Mouse (Mus musculus): ENCODE data around the gene Rcl1. TPM values are rescaled to one million over a fixed set of nuclear protein-coding genes. Genes with fewer than 3 reads are reported as not detected.

Rcl1 gene
- 65.4 and 66.0 TPM in 2 replicates for polyA plus RNA-seq (2015; fragmentation: Nextera tagmentation; extraction: Ambion mirVana)

- no peaks in the 10 kb centered on the region for H3K36me3 ChIP-seq (ENCODE audit: insufficient read depth, low read length)
- peak within 1 kb of the TSS; percentile 75 for H3K4me2 ChIP-seq (replicated peaks; ENCODE audit: low read depth, low read length)
- peak within 1 kb of the TSS; percentile 72 for H3K27ac ChIP-seq (ENCODE audit: low read length)
- no peaks in the 10 kb centered on the region for H3K9me3 ChIP-seq (ENCODE audit: low read length)
- peaks cover 12% of the 10 kb centered on the region for H3K4me1 ChIP-seq (ENCODE audit: insufficient read depth, low read length)
- WGBS: under 1% methylated on average over 58 of the region's 58 CpGs
- H3K9ac ChIP-seq (replicated peaks; ENCODE audit: low read length): peak within 1 kb of the TSS; percentile 81
- peak within 1 kb of the TSS; percentile 87 for H3K4me3 ChIP-seq (ENCODE audit: low read length)
- peak; percentile 100 for ATAC-seq (ENCODE audit: low FRiP score, low TSS enrichment)
- no peaks in the 10 kb centered on the region for H3K27me3 ChIP-seq (ENCODE audit: insufficient read depth, low read length)
Observed at GRCm38 (mm10) chr19:29100874-29101542, at the start of gene Rcl1. Rcl1 (plus strand) TSS chr19:29101375.

DNA sequence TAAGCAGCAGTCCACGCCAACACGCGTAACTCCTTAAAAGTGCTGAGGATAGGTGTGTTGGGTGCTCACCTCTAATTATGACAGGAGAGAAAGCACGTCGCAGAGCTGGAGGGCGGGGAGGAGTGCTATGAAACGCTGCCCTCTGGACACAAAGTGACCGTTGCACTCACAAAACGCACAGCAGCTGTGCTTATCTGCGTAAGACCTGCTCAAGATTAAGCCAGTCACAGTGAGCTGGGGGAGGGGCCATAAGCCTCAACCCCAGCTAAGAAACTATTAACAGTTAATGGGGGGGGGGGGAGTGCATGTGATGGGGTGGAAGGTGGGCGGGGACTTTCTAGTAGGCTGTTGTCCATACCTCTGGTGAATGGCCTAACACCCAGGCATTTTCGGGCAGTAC lies 48.4 kb upstream of the Rcl1 start:
- no peaks in the 10 kb centered on the region for H3K36me3 ChIP-seq (ENCODE audit: insufficient read depth, low read length)
- no peak overlapping the region for H3K4me2 ChIP-seq (replicated peaks; ENCODE audit: low read depth, low read length)
- peaks cover 3% of the 10 kb centered on the region; the same call in 1 of the 2 replicates for H3K4me1 ChIP-seq (ENCODE audit: insufficient read depth, low read length)
- H3K9me3 ChIP-seq (ENCODE audit: low read length): no peaks in the 10 kb centered on the region
- H3K27me3 ChIP-seq (ENCODE audit: insufficient read depth, low read length): no peaks in the 10 kb centered on the region
- H3K4me3 ChIP-seq (ENCODE audit: low read length): no peak overlapping the region
- H3K9ac ChIP-seq (replicated peaks; ENCODE audit: low read length): no peak overlapping the region
- H3K27ac ChIP-seq (ENCODE audit: low read length): no peak overlapping the region
- 89% methylated on average over 12 of the region's 12 CpGs for WGBS
- ATAC-seq (ENCODE audit: low FRiP score, low TSS enrichment): no peak

- H3K36me3 ChIP-seq (ENCODE audit: insufficient read depth, low read length): no peaks in the 10 kb centered on the region
- no peak for ATAC-seq (ENCODE audit: low FRiP score, low TSS enrichment)
- WGBS: 70% methylated on average over 6 of the region's 6 CpGs
- no peak overlapping the region for H3K9ac ChIP-seq (replicated peaks; ENCODE audit: low read length)
- no peak overlapping the region for H3K4me3 ChIP-seq (ENCODE audit: low read length)
- H3K4me2 ChIP-seq (replicated peaks; ENCODE audit: low read depth, low read length): no peak overlapping the region
- no peaks in the 10 kb centered on the region for H3K9me3 ChIP-seq (ENCODE audit: low read length)
- no peak overlapping the region for H3K27ac ChIP-seq (ENCODE audit: low read length)
- no peaks in the 10 kb centered on the region for H3K4me1 ChIP-seq (ENCODE audit: insufficient read depth, low read length)
- H3K27me3 ChIP-seq (ENCODE audit: insufficient read depth, low read length): no peaks in the 10 kb centered on the region
Observed at GRCm38 (mm10) chr19:29054594-29054993, 46.6 kb upstream of the Rcl1 start.

DNA sequence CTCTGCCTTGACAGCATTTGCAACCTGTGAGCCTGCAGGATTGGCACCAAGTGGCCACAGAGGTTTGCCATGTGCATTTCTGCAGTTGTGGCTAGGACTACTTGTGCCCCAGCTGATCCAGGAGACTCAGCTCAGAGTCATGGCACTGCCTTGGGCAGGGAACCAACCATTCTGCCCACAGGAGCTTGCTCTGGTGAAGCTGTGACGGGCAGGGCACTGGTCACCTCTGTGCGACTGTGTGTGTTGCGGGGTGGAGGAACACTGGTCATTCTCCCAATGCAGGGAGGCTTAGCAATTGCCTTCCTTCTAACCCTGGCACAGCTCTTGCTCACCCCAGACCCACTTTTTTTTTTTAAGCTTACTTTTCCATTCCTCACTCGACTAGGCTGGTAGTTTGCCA lies 45.7 kb upstream of the Rcl1 start:
- Histone ChIP-seq H3K27ac (ENCODE audit: low read length) (no peak overlapping the region), H3K9ac (replicated peaks; ENCODE audit: low read length) (no peak overlapping the region), H3K4me3 (ENCODE audit: low read length) (no peak overlapping the region), H3K4me1 (ENCODE audit: insufficient read depth, low read length) (peaks cover 5% of the 10 kb centered on the region; the same call in 1 of the 2 replicates), H3K36me3 (ENCODE audit: insufficient read depth, low read length) (no peaks in the 10 kb centered on the region), H3K9me3 (ENCODE audit: low read length) (no peaks in the 10 kb centered on the region), H3K4me2 (replicated peaks; ENCODE audit: low read depth, low read length) (no peak overlapping the region), H3K27me3 (ENCODE audit: insufficient read depth, low read length) (no peaks in the 10 kb centered on the region)
- WGBS: 87% methylated on average over 4 of the region's 4 CpGs
- ATAC-seq (ENCODE audit: low FRiP score, low TSS enrichment): no peak

DNA sequence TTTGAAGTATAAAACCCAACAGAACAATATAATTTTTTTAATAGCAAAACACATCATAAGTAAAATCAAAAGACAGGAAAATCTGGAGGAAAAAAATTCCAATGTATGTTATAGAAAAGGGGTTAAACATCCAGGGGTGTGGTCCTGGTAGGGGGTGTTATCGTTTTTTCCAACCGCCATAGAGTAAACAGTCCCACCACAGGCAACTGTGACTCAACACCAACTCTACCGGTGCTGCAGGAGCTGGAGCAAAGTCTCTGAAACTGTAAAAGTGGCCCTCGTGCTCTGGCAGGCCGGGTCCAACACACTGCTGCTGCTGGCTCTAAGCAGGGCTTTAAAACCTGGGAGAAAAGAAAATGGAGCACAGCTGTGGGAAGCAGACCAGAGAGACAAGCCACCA lies 42.4 kb upstream of the Rcl1 start:
- H3K27me3 ChIP-seq (ENCODE audit: insufficient read depth, low read length): no peaks in the 10 kb centered on the region
- peaks cover 10% of the 10 kb centered on the region for H3K4me1 ChIP-seq (ENCODE audit: insufficient read depth, low read length)
- no peak overlapping the region for H3K4me3 ChIP-seq (ENCODE audit: low read length)
- no peaks in the 10 kb centered on the region for H3K36me3 ChIP-seq (ENCODE audit: insufficient read depth, low read length)
- H3K9ac ChIP-seq (replicated peaks; ENCODE audit: low read length): no peak overlapping the region
- ATAC-seq (ENCODE audit: low FRiP score, low TSS enrichment): no peak
- H3K27ac ChIP-seq (ENCODE audit: low read length): no peak overlapping the region
- H3K4me2 ChIP-seq (replicated peaks; ENCODE audit: low read depth, low read length): no peak overlapping the region
- WGBS: 83% methylated on average over 5 of the region's 5 CpGs
- H3K9me3 ChIP-seq (ENCODE audit: low read length): no peaks in the 10 kb centered on the region

GRCm38 (mm10) chr19:29059688-29060087 lies 41.5 kb upstream of the Rcl1 start:
- no peak overlapping the region for H3K27ac ChIP-seq (ENCODE audit: low read length)
- ATAC-seq (ENCODE audit: low FRiP score, low TSS enrichment): no peak
- H3K36me3 ChIP-seq (ENCODE audit: insufficient read depth, low read length): no peaks in the 10 kb centered on the region
- H3K27me3 ChIP-seq (ENCODE audit: insufficient read depth, low read length): no peaks in the 10 kb centered on the region
- WGBS: 83% methylated on average over 2 of the region's 2 CpGs
- no peak overlapping the region for H3K9ac ChIP-seq (replicated peaks; ENCODE audit: low read length)
- H3K4me2 ChIP-seq (replicated peaks; ENCODE audit: low read depth, low read length): no peak overlapping the region
- no peaks in the 10 kb centered on the region for H3K9me3 ChIP-seq (ENCODE audit: low read length)
- no peak overlapping the region for H3K4me3 ChIP-seq (ENCODE audit: low read length)
- H3K4me1 ChIP-seq (ENCODE audit: insufficient read depth, low read length): peaks cover 13% of the 10 kb centered on the region

DNA sequence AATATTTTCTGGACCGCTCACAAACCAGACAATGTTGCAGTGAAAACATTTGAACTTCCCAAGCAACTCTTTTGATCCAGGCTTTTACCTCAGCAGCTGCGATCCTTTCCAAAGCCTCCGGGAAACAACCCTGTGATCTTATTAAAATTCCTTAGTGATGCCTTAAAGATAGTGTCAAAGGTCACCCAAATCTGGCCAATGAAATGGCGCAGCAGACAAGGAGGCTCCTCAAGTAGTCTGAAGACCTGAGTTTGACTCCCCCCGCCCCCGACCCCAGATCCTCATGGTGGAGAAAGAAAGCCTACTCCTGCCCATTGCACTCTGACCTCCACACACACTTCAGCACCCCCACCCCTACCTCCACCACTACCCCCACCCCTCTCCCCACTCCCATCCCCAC lies 40.9 kb upstream of the Rcl1 start:
- Histone ChIP-seq H3K9me3 (ENCODE audit: low read length) (no peaks in the 10 kb centered on the region), H3K27ac (ENCODE audit: low read length) (no peak overlapping the region), H3K9ac (replicated peaks; ENCODE audit: low read length) (no peak overlapping the region), H3K4me2 (replicated peaks; ENCODE audit: low read depth, low read length) (no peak overlapping the region), H3K4me1 (ENCODE audit: insufficient read depth, low read length) (peaks cover 13% of the 10 kb centered on the region), H3K27me3 (ENCODE audit: insufficient read depth, low read length) (no peaks in the 10 kb centered on the region), H3K36me3 (ENCODE audit: insufficient read depth, low read length) (no peaks in the 10 kb centered on the region), H3K4me3 (ENCODE audit: low read length) (no peak overlapping the region)
- WGBS: 25% methylated on average over 6 of the region's 6 CpGs
- ATAC-seq (ENCODE audit: low FRiP score, low TSS enrichment): no peak

DNA sequence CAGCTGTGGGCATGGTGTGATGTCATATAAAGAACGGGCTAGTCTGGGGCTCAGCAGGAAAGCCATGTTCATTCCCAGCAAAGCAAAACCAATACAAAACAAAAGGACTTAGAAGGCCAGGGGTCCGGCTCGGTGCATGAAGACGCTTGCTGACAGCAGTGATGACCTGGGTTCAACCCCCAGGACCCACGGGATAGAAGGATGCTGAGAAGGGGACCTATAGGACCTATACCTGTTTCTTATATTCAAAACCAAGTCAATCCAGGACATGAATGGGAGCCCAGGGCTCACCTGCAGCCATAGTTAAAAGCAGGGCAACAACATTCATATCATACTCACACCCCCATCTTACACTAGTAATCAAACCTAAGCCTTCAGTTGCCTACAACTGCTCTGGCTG lies 38.2 kb upstream of the Rcl1 start:
- ATAC-seq (ENCODE audit: low FRiP score, low TSS enrichment): no peak
- H3K27me3 ChIP-seq (ENCODE audit: insufficient read depth, low read length): no peaks in the 10 kb centered on the region
- WGBS: 92% methylated on average over 5 of the region's 5 CpGs
- H3K9me3 ChIP-seq (ENCODE audit: low read length): no peaks in the 10 kb centered on the region
- H3K27ac ChIP-seq (ENCODE audit: low read length): no peak overlapping the region
- no peaks in the 10 kb centered on the region for H3K36me3 ChIP-seq (ENCODE audit: insufficient read depth, low read length)
- H3K9ac ChIP-seq (replicated peaks; ENCODE audit: low read length): no peak overlapping the region
- no peak overlapping the region for H3K4me2 ChIP-seq (replicated peaks; ENCODE audit: low read depth, low read length)
- peaks cover 21% of the 10 kb centered on the region for H3K4me1 ChIP-seq (ENCODE audit: insufficient read depth, low read length)
- H3K4me3 ChIP-seq (ENCODE audit: low read length): no peak overlapping the region

GRCm38 (mm10) chr19:29063577-29064363 lies 37.4 kb upstream of the Rcl1 start:
- Histone ChIP-seq H3K9me3 (ENCODE audit: low read length) (no peaks in the 10 kb centered on the region), H3K9ac (replicated peaks; ENCODE audit: low read length) (peak overlapping the region; percentile 60; the same call in 1 of the 2 replicates), H3K27ac (ENCODE audit: low read length) (no peak overlapping the region), H3K27me3 (ENCODE audit: insufficient read depth, low read length) (no peaks in the 10 kb centered on the region), H3K4me3 (ENCODE audit: low read length) (peak overlapping the region; percentile 31), H3K4me2 (replicated peaks; ENCODE audit: low read depth, low read length) (peak overlapping the region; percentile 46), H3K4me1 (ENCODE audit: insufficient read depth, low read length) (peaks cover 21% of the 10 kb centered on the region), H3K36me3 (ENCODE audit: insufficient read depth, low read length) (no peaks in the 10 kb centered on the region)
- ATAC-seq (ENCODE audit: low FRiP score, low TSS enrichment): peak; percentile 83; the same call in 1 of the 2 replicates
- WGBS: 15% methylated on average over 18 of the region's 18 CpGs

Data from kidney, embryonic 16.5 days (tissue).